Mouse (Mus musculus) cerebellum, adult 11-12 months (tissue): ENCODE data around the gene Gpx4.
A peak's percentile ranks its signal among the peaks of the same experiment; 100 is the strongest.
"Not testable (repeated sequence)": the region's sequence is repeated elsewhere in the genome, so short reads cannot be mapped to it uniquely, and the experiment has no call there.

Experiments
- DNase-seq: peaks from one replicate; pipeline ENCODE4 v3.0.0; 2022

The Gpx4 gene

DNA sequence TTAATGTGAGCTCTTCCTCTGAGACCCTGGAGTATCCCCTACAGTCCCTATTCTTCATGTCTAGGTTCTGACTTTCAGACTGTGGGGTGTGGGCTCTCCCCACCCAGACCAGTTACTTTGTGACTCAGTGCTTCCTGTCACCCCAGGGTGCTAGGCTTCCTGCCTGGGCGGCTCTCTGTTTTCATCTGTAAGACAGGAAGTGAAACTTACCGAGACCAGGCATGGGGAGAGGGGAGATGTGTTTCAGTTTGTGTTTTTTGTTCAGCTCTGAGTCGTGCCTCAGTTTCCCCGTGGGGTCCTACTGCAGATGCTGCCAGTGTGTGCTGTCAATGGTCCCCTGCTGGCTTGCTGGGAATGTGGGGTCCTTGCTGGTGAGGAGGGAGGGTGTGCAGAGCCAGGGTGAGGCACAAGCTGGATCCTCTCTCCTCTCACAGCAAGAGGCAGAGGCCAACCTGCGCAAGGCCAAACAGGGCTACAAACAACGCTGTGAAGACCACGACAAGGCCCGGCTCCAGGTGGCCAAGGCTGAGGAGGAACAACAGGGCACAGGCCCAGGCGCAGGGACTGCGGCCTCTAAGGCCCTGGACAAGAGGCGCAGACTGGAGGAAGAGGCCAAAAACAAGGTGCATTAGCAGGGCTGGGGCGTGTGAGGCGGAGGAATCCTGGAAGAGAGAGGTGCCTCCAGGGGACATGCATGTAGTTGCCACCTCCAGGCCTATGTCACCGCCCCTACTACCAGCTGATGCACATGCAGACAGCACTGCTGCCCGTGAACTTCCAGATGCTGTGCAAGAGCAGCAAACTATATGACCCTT, 22.5 kb upstream of the Gpx4 start:
- DNase-seq = no peak

- DNase-seq = no peak
These were observed 22.0 kb upstream of the Gpx4 start for GRCm38 (mm10) chr10:80025044-80025347.

DNA sequence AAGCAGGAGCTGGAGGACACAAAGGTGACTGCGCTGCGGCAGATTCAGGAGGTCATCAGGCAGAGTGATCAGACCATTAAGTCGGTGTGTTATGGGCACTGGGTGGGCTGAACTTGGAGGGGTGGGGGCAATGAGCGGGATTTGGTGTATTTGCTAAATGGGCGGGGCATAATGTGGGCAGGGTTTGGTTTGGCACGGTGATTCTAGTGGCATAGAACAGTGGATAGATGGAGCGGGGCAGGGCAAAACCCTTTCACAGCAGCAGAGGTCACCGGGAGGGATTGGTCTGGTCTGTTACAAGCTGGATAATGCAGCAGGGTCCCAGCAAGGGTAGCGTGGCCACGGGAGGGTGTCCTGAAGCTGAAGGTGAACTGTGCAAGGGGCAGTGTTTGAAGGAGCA, 21.5 kb upstream of the Gpx4 start:
- DNase-seq = no peak

GRCm38 (mm10) chr10:80025889-80026288, 21.1 kb upstream of the Gpx4 start:
- no peak for DNase-seq

DNA sequence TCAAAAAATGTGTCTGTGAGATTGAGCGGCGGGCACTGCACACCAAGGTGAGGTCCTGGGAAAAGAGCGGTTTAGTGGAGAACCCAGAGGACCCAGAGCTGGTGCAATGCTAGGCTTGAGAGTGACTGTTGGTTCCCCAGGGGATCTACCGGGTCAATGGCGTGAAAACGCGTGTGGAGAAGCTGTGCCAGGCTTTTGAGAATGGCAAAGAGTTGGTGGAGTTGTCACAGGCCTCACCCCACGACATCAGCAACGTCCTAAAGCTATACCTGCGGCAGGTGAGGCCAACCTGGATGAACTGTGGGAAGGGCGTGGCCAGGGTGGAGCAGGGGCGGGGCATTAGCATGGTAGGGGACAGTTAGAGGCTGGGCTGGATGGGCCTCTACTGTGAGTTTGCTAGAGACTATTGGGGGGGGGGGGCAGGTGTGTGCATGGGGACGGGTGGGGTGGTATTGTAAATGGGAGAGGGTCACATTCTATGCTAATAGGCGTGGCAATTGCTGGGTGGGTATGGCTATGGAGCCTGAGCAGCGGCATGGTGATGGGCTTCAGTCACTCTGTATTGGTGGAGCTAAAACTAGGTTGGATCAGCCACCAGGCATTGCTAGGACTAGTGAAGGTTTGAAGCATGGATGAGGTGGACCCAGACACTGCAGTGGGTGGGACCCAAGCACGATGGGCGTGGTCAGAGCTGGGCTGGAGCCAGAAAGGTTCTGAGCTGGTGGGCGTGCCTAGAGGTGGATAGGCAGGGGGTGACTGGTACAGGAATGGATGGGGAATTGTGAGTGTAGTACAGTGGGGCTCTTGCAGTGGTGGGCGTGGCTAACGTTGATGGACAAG, 19.1 kb upstream of the Gpx4 start:
- DNase-seq = no peak

GRCm38 (mm10) chr10:80028521-80028846, 18.5 kb upstream of the Gpx4 start:
- no peak for DNase-seq

DNA sequence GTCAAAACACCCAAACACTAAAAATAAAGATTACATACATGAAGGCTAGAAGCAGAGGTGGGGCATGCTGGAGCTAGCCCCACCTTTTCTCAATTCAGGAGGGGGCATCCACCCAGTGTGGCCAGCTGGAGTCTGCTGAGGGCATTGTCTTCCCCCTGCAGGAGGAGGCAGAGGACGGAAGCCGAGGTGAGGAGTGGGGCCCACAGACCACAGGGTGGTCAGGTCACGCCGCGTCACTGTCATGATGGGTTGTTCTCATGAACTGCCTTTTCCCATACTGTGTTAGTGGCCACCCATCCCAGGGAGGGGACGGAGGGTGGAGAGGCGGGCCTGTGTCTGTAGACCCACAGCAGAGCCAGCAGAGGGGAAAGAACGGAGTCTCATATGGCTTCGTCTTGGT, 16.8 kb upstream of the Gpx4 start:
- no peak for DNase-seq

DNA sequence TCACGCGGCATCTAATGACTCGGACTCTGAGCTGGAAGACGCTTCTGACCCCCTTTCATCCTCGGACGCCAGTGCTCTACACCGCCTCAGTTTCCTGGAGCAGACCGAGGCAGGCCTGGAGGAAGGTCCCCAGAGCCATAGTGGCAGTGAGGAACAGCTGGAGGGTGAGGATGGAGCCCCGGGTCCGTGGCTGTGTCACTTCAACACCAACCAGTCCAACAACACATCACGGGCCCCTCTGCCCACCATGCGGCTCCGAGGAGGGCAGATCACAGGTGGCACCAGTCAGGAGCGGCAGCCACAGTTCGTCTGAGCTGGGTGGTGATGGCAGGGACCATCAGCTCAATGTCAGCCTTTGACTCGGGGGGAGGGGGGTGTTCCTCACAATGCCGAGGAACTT, 16.2 kb upstream of the Gpx4 start:
- no peak for DNase-seq

- DNase-seq = no peak
These were observed 14.0 kb upstream of the Gpx4 start for GRCm38 (mm10) chr10:80032799-80033480.

DNA sequence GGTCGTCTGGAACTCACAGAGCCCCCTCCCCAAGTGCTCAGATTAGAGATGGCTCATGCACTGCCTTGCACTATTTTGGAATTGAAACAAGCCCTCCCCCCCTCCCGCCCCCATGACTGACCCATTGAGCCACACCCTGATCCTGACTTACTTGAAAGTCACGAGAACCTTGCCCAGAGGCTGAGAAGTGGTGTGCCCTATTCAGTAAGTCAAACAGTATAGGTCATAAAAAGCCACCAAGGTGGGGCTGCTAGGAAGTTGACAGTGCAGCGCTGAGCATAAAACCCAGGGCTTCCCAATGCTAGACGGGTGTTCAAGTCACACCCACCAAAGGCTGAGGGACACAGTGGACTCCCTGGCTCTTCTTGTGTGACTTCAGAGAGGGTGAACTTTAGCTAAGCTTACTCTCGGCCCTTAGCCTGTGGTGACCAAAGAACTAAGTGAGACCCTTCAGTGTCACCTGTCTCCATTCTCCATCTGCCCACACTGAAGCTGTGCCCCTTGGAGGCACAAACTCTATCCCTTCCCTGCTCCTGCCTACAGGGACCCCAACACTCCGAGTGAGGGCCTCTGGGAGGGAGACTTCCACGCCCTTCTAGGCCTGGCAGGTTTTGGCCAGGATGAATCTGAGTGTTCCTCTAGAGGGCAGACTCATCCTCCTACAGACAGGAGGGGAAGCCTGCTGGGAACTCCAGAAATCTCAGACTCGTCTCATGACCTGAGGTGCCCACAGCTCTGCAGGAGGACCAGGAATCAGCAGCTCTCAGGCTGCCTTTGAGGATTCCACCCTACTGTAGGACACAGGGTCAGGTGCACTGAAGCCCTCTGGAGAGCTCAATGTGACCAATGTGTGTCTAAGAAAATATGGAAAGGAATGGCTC, 13.2 kb upstream of the Gpx4 start:
- DNase-seq = no peak

- DNase-seq = no peak
These were observed 11.8 kb upstream of the Gpx4 start for GRCm38 (mm10) chr10:80035148-80035547.

- DNase-seq = no peak
These were observed 11.3 kb upstream of the Gpx4 start for GRCm38 (mm10) chr10:80035686-80036085.

GRCm38 (mm10) chr10:80036832-80037231, 10.1 kb upstream of the Gpx4 start:
- no peak for DNase-seq

- peak; percentile 99 for DNase-seq
These were observed 7.4 kb upstream of the Gpx4 start, which contains the start of gene Polr2e for GRCm38 (mm10) chr10:80039559-80039979. TSS of gene Polr2e (minus strand) at chr10:80039795.

DNA sequence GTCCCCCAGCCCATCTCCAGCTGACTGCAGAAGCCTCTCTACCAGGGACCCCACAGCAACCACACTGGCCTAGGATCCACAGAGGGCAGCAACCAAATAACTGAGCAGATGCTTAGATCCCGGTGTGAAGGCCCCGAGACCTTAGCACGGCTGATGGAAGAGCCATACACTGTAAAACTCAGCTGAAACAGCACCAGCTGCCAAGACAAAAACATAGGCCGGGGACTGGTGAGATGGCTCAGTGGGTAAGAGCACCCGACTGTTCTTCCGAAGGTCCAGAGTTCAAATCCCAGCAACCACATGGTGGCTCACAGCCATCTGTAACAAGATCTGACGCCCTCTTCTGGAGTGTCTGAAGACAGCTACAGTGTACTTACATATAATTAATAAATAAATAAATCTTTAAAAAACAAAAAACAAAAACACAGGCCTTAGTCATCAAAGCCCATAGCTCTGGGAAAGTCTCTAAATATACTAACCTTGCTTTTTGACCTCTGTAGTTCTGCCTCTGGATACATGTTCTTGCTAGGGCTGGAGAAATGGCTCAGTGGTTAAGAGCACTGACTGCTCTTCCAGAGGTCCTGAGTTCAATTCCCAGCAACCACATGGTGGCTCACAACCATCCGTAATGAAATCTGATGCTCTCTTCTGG, 5.4 kb upstream of the Gpx4 start:
- not testable (repeated sequence) for DNase-seq

- no peak for DNase-seq
These were observed 2.9 kb upstream of the Gpx4 start for GRCm38 (mm10) chr10:80044087-80044486.

DNA sequence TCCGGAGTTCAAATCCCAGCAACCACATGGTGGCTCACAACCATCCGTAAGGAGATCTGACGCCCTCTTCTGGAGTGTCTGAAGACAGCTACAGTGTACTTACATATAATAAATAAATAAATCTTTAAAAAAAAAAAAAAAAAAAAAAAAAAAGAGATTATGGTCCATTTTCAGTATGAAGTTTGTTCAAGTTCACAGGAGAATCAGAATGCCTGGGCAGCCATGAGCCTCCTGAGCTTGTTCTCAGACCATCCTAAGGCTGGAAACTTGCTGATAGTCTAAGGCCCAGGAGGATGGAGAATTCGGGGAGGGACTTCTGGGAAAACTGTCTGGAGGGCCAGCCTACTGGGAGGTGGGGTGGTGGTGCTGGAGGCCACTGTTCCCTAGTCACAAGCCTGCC, 1.6 kb upstream of the Gpx4 start:
- DNase-seq = not testable (repeated sequence)

- no peak for DNase-seq
These were observed 1.2 kb upstream of the Gpx4 start for GRCm38 (mm10) chr10:80045766-80046165.

DNA sequence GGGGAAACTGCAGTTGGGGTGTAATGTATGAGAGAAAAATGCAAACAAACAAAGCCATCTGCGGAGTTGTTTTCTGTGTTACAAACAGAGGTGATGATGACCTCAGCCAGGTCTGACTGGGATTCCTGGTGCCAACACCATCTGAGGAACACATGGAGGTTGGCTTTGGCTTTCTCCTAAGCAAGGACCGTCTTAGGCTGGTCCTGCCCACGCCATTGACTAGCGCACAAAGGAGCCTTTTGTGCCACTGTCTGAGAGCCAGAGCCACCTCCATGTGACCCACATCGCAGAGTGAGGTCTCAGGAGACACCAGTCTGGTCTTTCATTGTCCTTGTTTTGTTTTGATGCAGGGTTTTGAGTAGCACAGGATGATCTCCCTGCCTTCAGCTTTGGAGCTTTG, 1.4 kb downstream of the Gpx4 start:
- DNase-seq = no peak

DNA sequence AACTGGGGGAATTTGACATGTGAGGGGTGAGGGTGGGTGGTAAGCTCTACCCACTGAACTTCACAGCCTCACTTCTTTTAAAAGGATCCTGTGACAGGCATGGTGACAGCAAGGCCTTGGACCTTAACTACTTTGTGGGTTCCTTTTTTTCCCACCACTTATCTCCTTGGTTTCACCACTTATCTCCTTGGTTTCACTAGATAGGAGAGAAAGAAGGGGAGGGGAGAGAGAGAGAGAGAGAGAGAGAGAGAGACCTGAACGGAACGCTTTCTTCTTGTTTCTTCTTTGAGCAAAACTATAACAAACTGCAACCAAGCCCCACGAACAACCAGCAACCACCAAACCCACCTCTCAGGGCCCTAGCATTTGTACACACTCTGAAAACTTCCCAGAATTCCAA, 1.9 kb downstream of the Gpx4 start:
- no peak for DNase-seq

DNA sequence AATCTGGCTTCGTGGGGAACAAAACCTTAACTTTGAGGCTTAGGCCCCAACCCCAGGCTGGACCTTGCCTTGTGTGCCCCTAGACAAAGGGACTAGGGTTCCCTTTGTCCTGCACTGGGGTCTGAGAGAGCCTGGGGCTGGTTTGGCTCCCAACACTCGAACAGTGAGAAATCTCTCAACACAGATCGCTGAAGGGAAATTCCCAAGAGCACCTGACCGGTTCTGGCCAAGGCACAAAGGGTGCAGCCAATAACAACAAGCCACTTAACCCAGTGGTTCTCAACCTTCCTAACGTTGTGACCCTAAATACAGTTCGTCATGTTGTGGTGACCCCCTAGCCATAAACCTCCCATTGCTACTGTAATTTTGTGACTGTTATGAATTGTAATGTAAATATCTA, 3.3 kb downstream of the Gpx4 start:
- no peak for DNase-seq

- DNase-seq = no peak
These were observed 4.1 kb downstream of the Gpx4 start for GRCm38 (mm10) chr10:80050885-80051617.
